Mouse (Mus musculus) cerebellum, adult 2 months (tissue): ENCODE data around the gene Afg1l. TPM values are rescaled to one million over a fixed set of nuclear protein-coding genes. Genes with fewer than 3 reads are reported as not detected.

Source experiments
- DNase-seq, 2 experiments: peaks; one replicate each; pipeline ENCODE4 v3.0.0; 2021
- H3K27ac ChIP-seq: fragments of 200-500 bp; 2 replicates; pipeline ENCODE4 v1.5.1; 2012; ENCODE audit warnings: low read length, control low read depth, inconsistent platforms; ENCODE audit not compliant: insufficient read depth
- H3K27me3 ChIP-seq: fragments of 200-500 bp; 2 replicates; pipeline ENCODE4 v1.6.1; 2012; ENCODE audit warnings: inconsistent platforms, mild to moderate bottlenecking, low read length, moderate library complexity; ENCODE audit not compliant: control insufficient read depth, insufficient read depth
- H3K4me1 ChIP-seq: fragments of 200-500 bp; 2 replicates; pipeline ENCODE4 v1.6.1; 2011; ENCODE audit warnings: low read length; ENCODE audit not compliant: control insufficient read depth, insufficient read depth
- H3K4me3 ChIP-seq: fragments of 200-500 bp; replicated peaks from 2 replicates; pipeline ENCODE3; 2011; ENCODE audit warnings: mild to moderate bottlenecking, low read depth, low read length, control low read depth; ENCODE audit not compliant: insufficient read depth
- CTCF ChIP-seq: fragments of 200-500 bp; IDR thresholded peaks from 2 replicates; pipeline ENCODE4 v1.5.1; 2011; ENCODE audit warnings: low read depth, mild to moderate bottlenecking, control low read depth, low read length, moderate library complexity, borderline replicate concordance; ENCODE audit not compliant: insufficient read depth
- POLR2A ChIP-seq: fragments of 200-500 bp; IDR thresholded peaks from 2 replicates; pipeline ENCODE4 v1.6.1; 2011; ENCODE audit warnings: low read length, control low read depth, borderline replicate concordance; ENCODE audit not compliant: insufficient read depth
- WGBS: fragments of 180-500 bp; shearing (Covaris S2); methylation state at CpG from one replicate; pipeline ENCODE4 v1.1.7; 2018; 5-methylcytosine and 5-hydroxymethylcytosine counted together
- polyA plus RNA-seq: library from polyadenylated mRNA; depleted of rRNA; stranded (reverse); fragments of >200 nt; gene quantifications from 2 replicates; pipeline ENCODE4 v1.2.3, GENCODE M21; 2012

Gene Afg1l
- polyA plus RNA-seq, 1 experiment = 14.9 TPM

GRCm38 (mm10) chr10:42383708-42384107, 94.7 kb downstream of the Afg1l start:
- no peaks in the 10 kb centered on the region for H3K27me3 ChIP-seq
- DNase-seq = no peak
- WGBS = 21% methylated on average over 6 of the region's 6 CpGs
- H3K27ac ChIP-seq = no peak overlapping the region
- no peaks in the 10 kb centered on the region for H3K4me1 ChIP-seq
- TF ChIP-seq POLR2A = no peak
- TF ChIP-seq CTCF = no peak
- no peak overlapping the region for H3K4me3 ChIP-seq

GRCm38 (mm10) chr10:42364216-42364615, 114.1 kb downstream of the Afg1l start:
- TF ChIP-seq CTCF (no peak), POLR2A (no peak)
- Histone ChIP-seq H3K27ac (no peak overlapping the region), H3K27me3 (no peaks in the 10 kb centered on the region), H3K4me3 (no peak overlapping the region), H3K4me1 (peaks cover 2% of the 10 kb centered on the region; the same call in 1 of the 2 replicates)
- DNase-seq = no peak
- WGBS = 81% methylated on average over 10 of the region's 10 CpGs

GRCm38 (mm10) chr10:42355980-42356379, 122.4 kb downstream of the Afg1l start:
- TF ChIP-seq POLR2A (no peak), CTCF (peak; percentile 19; the same call in 1 of the 2 replicates)
- Histone ChIP-seq H3K4me3 (no peak overlapping the region), H3K27ac (no peak overlapping the region), H3K4me1 (no peaks in the 10 kb centered on the region), H3K27me3 (no peaks in the 10 kb centered on the region)
- WGBS = 59% methylated on average over 3 of the region's 3 CpGs
- DNase-seq = no peak

GRCm38 (mm10) chr10:42347986-42348385, 130.4 kb downstream of the Afg1l start:
- no peak for DNase-seq
- H3K27ac ChIP-seq = no peak overlapping the region
- H3K27me3 ChIP-seq = no peaks in the 10 kb centered on the region
- no peaks in the 10 kb centered on the region for H3K4me1 ChIP-seq
- H3K4me3 ChIP-seq = no peak overlapping the region
- TF ChIP-seq POLR2A (no peak), CTCF (no peak)
- WGBS = 78% methylated on average over 5 of the region's 5 CpGs

GRCm38 (mm10) chr10:42347127-42347526, 131.2 kb downstream of the Afg1l start:
- TF ChIP-seq POLR2A (no peak), CTCF (no peak)
- WGBS = 31% methylated on average over 5 of the region's 5 CpGs
- H3K27ac ChIP-seq = no peak overlapping the region
- no peak overlapping the region for H3K4me3 ChIP-seq
- H3K4me1 ChIP-seq = no peaks in the 10 kb centered on the region
- no peaks in the 10 kb centered on the region for H3K27me3 ChIP-seq
- DNase-seq = no peak

- TF ChIP-seq POLR2A (no peak), CTCF (no peak)
- Histone ChIP-seq H3K4me3 (no peak overlapping the region), H3K27ac (no peak overlapping the region), H3K4me1 (no peaks in the 10 kb centered on the region), H3K27me3 (no peaks in the 10 kb centered on the region)
- no peak for DNase-seq
- WGBS = 40% methylated on average over 12 of the region's 12 CpGs
Measured at GRCm38 (mm10) chr10:42346179-42346877, 132.0 kb downstream of the Afg1l start.

GRCm38 (mm10) chr10:42342714-42343113, 135.7 kb downstream of the Afg1l start:
- TF ChIP-seq CTCF (no peak), POLR2A (no peak)
- DNase-seq = no peak
- H3K4me3 ChIP-seq = no peak overlapping the region
- H3K27ac ChIP-seq = no peak overlapping the region
- 97% methylated on average over 5 of the region's 5 CpGs for WGBS
- H3K27me3 ChIP-seq = no peaks in the 10 kb centered on the region
- H3K4me1 ChIP-seq = no peaks in the 10 kb centered on the region

- Histone ChIP-seq H3K27me3 (no peaks in the 10 kb centered on the region), H3K27ac (no peak overlapping the region), H3K4me3 (no peak overlapping the region), H3K4me1 (no peaks in the 10 kb centered on the region)
- no peak for TF ChIP-seq POLR2A
- TF ChIP-seq CTCF = no peak
- WGBS = 83% methylated on average over 11 of the region's 11 CpGs
- DNase-seq = no peak
Measured at GRCm38 (mm10) chr10:42341815-42342457, 136.4 kb downstream of the Afg1l start.
